Mouse (Mus musculus) layer of hippocampus, adult 2 months (tissue): ENCODE measurements around the gene Arid5b. TPM values are rescaled to one million over a fixed set of nuclear protein-coding genes. Genes with fewer than 3 reads are reported as not detected.
A peak's percentile ranks its signal among the peaks of the same experiment; 100 is the strongest.

Source experiments
- DNase-seq, 2 experiments: peaks; one replicate each; pipeline ENCODE4 v3.0.0; 2022; ENCODE audit warnings: low spot score in 2 of 2
- H3K27ac ChIP-seq: fragments of 200-600 bp; 2 replicates; pipeline ENCODE4 v1.8.1; 2022
- H3K4me3 ChIP-seq: fragments of 200-600 bp; 2 replicates; pipeline ENCODE4 v1.8.1; 2022; ENCODE audit warnings: mild to moderate bottlenecking
- CTCF ChIP-seq: fragments of 200-600 bp; conservative IDR thresholded peaks from 2 replicates; pipeline ENCODE4 v1.8.1; 2022; ENCODE audit warnings: antibody characterized with exemption, mild to moderate bottlenecking, moderate library complexity
- total RNA-seq, 2 experiments: library from RNA; stranded (reverse); gene quantifications; 2 replicates each; pipeline ENCODE4 v1.2.3; 2021

Gene Arid5b
- total RNA-seq, 2 experiments from 2014 or later, result 25.5 to 27.2 TPM

GRCm38 (mm10) chr10:68051316-68051933 is 227.1 kb downstream of the Arid5b start:
- H3K27ac ChIP-seq, result no peak overlapping the region
- DNase-seq, result no peak
- TF ChIP-seq CTCF, result no peak
- H3K4me3 ChIP-seq, result no peak overlapping the region

- no peak for DNase-seq
- Histone ChIP-seq H3K27ac (no peak overlapping the region), H3K4me3 (no peak overlapping the region)
- TF ChIP-seq CTCF, result peak; percentile 41
Observed at GRCm38 (mm10) chr10:68050882-68051281, 227.7 kb downstream of the Arid5b start.

- Histone ChIP-seq H3K4me3 (no peak overlapping the region), H3K27ac (no peak overlapping the region)
Observed at GRCm38 (mm10) chr10:68048641-68049305, 229.8 kb downstream of the Arid5b start.

GRCm38 (mm10) chr10:68044864-68045263 is 233.7 kb downstream of the Arid5b start:
- Histone ChIP-seq H3K4me3 (no peak overlapping the region), H3K27ac (no peak overlapping the region)
- no peak for TF ChIP-seq CTCF
- DNase-seq, result no peak

More at GRCm38 (mm10) chr10:68048641-68049305, 229.8 kb downstream of the Arid5b start:
- DNase-seq, result no peak
- TF ChIP-seq CTCF, result no peak

- no peak for DNase-seq
- Histone ChIP-seq H3K27ac (no peak overlapping the region), H3K4me3 (no peak overlapping the region)
- no peak for TF ChIP-seq CTCF
Observed at GRCm38 (mm10) chr10:68043973-68044372, 234.6 kb downstream of the Arid5b start.
